Mouse (Mus musculus) stomach, postnatal 0 days (tissue): ENCODE results near the gene Meis1. TPM values are rescaled to one million over a fixed set of nuclear protein-coding genes. Genes with fewer than 3 reads are reported as not detected.

ENCODE experiments used
- ATAC-seq: fragments of 200-750 bp; cut with Nextera tagmentation; 2 replicates; pipeline ENCODE4 v1.8.0; 2017; ENCODE audit not compliant: low FRiP score, low TSS enrichment
- DNase-seq: peaks from one replicate; pipeline ENCODE4 v3.0.0-alpha.2; 2016; ENCODE audit warnings: low spot score
- H3K27ac ChIP-seq: fragments of 300-500 bp; sonication (generic); replicated peaks from 2 replicates; pipeline ENCODE4 v1.5.1; 2014; ENCODE audit warnings: mild to moderate bottlenecking, control low read depth
- H3K27me3 ChIP-seq: fragments of 300-500 bp; sonication (generic); 2 replicates; pipeline ENCODE4 v1.6.1; 2014; ENCODE audit warnings: low read length; ENCODE audit not compliant: control insufficient read depth, insufficient read depth
- H3K36me3 ChIP-seq: fragments of 300-500 bp; sonication (generic); 2 replicates; pipeline ENCODE4 v1.6.1; 2014; ENCODE audit warnings: low read length, mixed read lengths; ENCODE audit not compliant: control insufficient read depth, insufficient read depth
- H3K4me1 ChIP-seq: fragments of 300-500 bp; sonication (generic); replicated peaks from 2 replicates; pipeline ENCODE4 v1.6.1; 2014; ENCODE audit warnings: antibody characterized with exemption; ENCODE audit not compliant: control insufficient read depth, insufficient read depth
- H3K4me2 ChIP-seq: fragments of 300-500 bp; sonication (generic); replicated peaks from 2 replicates; pipeline ENCODE4 v1.6.1; 2014; ENCODE audit warnings: low read depth, mild to moderate bottlenecking, control low read depth, moderate library complexity
- H3K4me3 ChIP-seq: fragments of 300-500 bp; sonication (generic); 2 replicates; pipeline ENCODE4 v1.5.1; 2014; ENCODE audit warnings: low read depth, low read length, control low read depth
- H3K9ac ChIP-seq: fragments of 300-500 bp; sonication (generic); 2 replicates; pipeline ENCODE4 v1.6.1; 2014; ENCODE audit warnings: mild to moderate bottlenecking, low read length, control low read depth, mixed read lengths
- H3K9me3 ChIP-seq: fragments of 300-500 bp; sonication (generic); 2 replicates; pipeline ENCODE4 v1.6.1; 2016; ENCODE audit warnings: low read length; ENCODE audit not compliant: control insufficient read depth
- CTCF ChIP-seq: IDR thresholded peaks from 2 replicates; pipeline ENCODE4 v1.5.1; 2016; ENCODE audit warnings: antibody characterized with exemption, low read depth, mild to moderate bottlenecking, moderate library complexity
- EP300 ChIP-seq: optimal IDR thresholded peaks from 2 replicates; pipeline ENCODE3; 2016; ENCODE audit warnings: antibody characterized with exemption
- WGBS: fragments of 180-500 bp; shearing (Covaris S2); extraction: QIAGEN DNeasy Blood & Tissue Kit; methylation state at CpG from one replicate; pipeline ENCODE4 v1.1.7; 2014; 5-methylcytosine and 5-hydroxymethylcytosine counted together
- polyA plus RNA-seq: library from polyadenylated mRNA; unstranded; fragments of >200 nt; fragmentation: Nextera tagmentation; extraction: Ambion mirVana; gene quantifications from 2 replicates; pipeline ENCODE4 v1.2.1, GENCODE M21; 2015

Gene Meis1
- polyA plus RNA-seq, 1 experiment from 2014 or later, result 48.5 TPM

DNA sequence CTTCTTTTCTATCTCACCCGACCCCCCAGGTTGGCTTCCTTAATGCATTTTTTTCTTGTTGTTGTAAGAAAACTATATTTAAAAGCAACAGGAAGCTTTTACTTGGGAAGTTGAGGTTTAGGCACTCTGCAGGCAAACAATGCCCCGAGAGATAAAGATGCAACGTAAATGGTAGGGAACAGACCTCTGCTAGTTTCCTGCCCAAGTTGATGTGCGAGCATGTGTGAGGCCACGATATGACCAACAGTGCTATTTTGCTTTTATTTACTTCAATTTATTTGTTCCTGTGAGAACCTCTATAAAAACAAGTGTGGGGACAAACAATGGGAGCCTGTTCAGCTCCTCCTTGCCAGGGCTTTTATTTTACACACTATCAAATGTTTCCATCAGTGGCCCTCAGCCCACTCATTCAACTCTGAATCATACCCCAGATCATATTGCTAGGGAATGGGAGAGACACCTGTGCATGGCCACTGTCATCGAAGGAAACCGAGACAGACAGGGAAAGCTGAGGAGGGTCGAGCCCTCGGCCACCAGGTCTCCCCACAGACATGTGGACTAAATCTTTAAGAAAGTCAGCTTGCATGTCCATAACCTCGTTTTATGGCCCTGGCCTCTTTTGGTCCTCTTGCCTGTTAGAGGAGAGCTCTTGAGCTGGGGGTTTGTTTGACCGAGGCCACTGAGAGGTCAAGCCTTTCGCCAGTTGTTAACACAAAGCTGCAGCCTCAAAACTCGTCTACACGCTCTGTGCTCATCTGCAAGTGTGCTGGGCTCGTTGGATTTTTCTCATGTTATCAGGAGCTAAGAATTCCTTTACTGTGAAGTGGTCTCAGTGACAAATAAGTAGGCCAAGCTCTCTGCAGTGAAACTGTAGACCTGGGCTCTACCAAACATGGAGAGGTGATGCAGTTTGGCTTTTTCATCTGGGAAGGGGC lies 55.3 kb downstream of the Meis1 start:
- H3K9ac ChIP-seq, result no peak overlapping the region
- ATAC-seq (no peak), DNase-seq (no peak)
- H3K4me2 ChIP-seq, result no peak overlapping the region
- no peak overlapping the region for H3K4me3 ChIP-seq
- H3K4me1 ChIP-seq, result peaks cover 14% of the 10 kb centered on the region
- 39% methylated on average over 15 of the region's 15 CpGs for WGBS
- no peaks in the 10 kb centered on the region for H3K27me3 ChIP-seq
- no peaks in the 10 kb centered on the region; the same call in 1 of the 2 replicates for H3K36me3 ChIP-seq
- H3K27ac ChIP-seq, result no peak overlapping the region
- no peak for TF ChIP-seq EP300
- TF ChIP-seq CTCF, result no peak
- no peaks in the 10 kb centered on the region for H3K9me3 ChIP-seq

DNA sequence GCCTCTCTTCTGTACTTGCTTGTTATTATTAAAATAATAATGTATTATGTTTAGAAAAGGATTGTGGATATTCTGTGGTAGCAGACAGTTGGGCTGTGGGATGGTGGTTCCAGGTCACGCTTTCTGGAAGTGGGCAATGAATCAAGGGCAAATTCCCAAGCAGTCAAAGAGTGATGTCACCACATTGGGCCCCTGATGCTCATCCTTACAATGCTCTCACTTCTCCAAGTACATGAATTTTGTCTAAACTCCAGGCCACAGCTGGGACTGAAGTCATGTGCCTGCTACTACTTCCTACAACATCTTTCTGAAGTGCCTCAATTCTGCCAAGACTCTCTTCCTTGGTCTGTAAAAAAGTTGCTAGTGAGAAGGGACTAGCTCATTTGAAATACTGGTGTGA lies 59.3 kb downstream of the Meis1 start:
- Histone ChIP-seq H3K9me3 (no peaks in the 10 kb centered on the region), H3K4me1 (peaks cover 16% of the 10 kb centered on the region), H3K27me3 (no peaks in the 10 kb centered on the region), H3K4me2 (no peak overlapping the region), H3K27ac (no peak overlapping the region), H3K4me3 (no peak overlapping the region), H3K36me3 (no peaks in the 10 kb centered on the region; the same call in 1 of the 2 replicates), H3K9ac (no peak overlapping the region)
- DNase-seq (no peak), ATAC-seq (no peak)
- TF ChIP-seq EP300 (no peak), CTCF (no peak)
- WGBS, result 46% methylated on average over 1 of the region's 1 CpGs

DNA sequence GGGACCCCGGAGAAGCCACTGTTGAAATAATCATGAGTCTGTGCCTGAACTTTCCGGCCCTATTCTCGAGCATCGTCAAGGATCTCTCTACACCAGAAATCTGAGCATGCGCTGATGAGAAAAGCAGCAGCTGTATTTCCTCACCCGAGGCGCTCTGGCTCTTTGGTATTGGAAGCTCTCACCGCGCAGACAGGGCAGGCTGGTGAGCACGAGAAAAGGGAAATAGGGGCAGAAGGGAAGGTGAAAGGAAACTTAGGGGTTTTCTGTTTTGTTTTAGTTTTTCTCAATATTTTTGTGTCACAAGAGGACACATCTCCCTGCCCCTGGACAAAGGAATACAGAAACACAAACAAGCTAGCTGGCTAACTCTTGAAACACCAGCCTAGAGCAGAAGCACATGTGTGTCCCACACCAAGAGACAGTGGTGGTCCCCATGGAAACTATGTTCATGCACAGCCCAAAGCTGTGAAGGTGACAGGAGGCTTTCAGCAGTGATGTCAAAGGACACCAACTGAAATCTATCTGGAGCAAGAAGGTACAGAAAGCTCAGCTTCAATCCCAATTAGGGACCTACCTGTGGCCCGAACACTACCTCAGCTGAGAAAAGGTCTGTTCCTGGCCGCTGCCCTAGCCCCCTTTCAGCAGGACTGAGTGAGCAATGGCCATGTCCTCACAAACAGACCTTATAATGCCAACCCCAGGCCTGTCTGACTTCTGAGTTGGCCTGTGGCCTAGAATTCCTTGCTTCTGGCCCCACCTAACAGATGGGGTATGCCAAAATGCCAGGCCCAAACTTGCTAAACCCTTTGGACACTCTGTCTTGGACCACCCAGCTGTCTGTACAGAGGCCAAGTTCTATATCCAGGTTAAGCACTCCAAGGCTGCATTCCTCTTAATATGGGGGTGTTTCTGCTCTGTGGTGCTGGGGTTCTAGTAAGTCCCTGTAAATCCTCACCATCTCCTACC lies 60.7 kb downstream of the Meis1 start:
- peak; percentile 43 for DNase-seq
- H3K36me3 ChIP-seq, result no peaks in the 10 kb centered on the region; the same call in 1 of the 2 replicates

DNA sequence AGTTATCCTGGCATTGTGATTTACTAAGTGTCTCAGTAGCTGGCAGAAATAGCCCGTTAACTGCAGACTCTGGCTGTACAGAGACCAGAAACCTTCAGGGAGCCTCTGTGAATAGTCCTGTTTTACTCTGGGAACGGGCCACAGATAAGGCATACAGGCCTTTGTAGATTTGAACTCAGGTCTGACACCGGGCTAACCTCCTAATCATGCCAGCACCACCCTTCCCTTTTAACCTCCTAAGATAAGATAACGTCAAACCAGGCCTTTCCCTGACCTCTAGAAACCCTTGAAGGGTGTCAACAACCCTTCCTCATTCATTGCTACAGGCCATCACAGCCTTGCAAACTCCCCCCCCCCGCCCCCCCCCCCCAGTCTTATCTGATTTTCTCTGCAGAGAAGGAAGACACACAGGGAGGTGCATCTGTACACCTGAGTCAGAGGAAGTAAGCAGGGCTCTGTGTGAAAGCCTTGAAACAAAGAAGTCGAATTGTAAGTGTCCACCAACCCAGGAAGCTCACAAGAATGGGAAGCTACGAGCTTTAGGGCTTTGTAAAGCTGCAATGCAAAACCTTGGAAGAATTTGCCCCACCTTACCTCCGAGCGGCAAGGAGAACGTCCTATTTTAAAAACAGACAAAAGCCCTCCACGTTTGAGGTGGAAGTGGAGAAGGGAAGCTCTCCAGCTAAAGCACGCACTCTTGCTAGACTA lies 61.5 kb downstream of the Meis1 start:
- Histone ChIP-seq H3K36me3 (no peaks in the 10 kb centered on the region; the same call in 1 of the 2 replicates), H3K9ac (0 out of 2 replicates have a peak overlapping the region, but pooled peaks have one; percentile 1), H3K9me3 (no peaks in the 10 kb centered on the region), H3K4me2 (peak overlapping the region; percentile 38), H3K27me3 (no peaks in the 10 kb centered on the region), H3K4me1 (peaks cover 12% of the 10 kb centered on the region), H3K27ac (peak overlapping the region; percentile 70), H3K4me3 (no peak overlapping the region)
- 19% methylated on average over 12 of the region's 12 CpGs for WGBS
- TF ChIP-seq CTCF (no peak), EP300 (no peak)
- no peak for DNase-seq
- ATAC-seq, result peak; percentile 19; the same call in 1 of the 2 replicates

More for the DNA sequence above, 60.7 kb downstream of the Meis1 start:
- no peak for TF ChIP-seq CTCF
- TF ChIP-seq EP300, result no peak
- peak; percentile 34 for ATAC-seq
- Histone ChIP-seq H3K9me3 (no peaks in the 10 kb centered on the region), H3K27me3 (no peaks in the 10 kb centered on the region), H3K27ac (peak overlapping the region; percentile 70), H3K9ac (no peak overlapping the region), H3K4me2 (peak overlapping the region; percentile 38), H3K4me3 (no peak overlapping the region), H3K4me1 (peaks cover 15% of the 10 kb centered on the region)
- 17% methylated on average over 12 of the region's 12 CpGs for WGBS

DNA sequence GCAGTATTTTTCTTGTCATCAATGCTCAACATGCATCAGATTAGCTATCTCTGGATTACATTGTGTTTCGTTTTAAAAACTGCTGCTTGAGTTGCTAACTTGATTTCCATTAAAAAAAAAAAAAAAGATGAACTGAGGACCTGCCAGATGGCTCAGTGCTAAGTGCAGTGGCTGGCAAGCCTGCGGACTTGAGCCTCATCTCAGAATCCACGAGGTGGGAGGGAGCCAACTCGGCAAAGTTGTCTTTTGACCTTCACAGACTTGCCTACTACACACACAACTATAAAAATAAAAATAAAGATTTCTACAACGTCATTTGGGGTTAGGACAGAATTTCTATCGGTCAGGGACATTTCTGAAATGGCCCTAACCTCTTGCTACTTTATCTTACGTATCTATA lies 62.8 kb downstream of the Meis1 start:
- ATAC-seq, result no peak
- Histone ChIP-seq H3K36me3 (no peaks in the 10 kb centered on the region; the same call in 1 of the 2 replicates), H3K27ac (no peak overlapping the region), H3K4me3 (no peak overlapping the region), H3K9ac (no peak overlapping the region), H3K4me1 (peaks cover 9% of the 10 kb centered on the region), H3K27me3 (no peaks in the 10 kb centered on the region), H3K4me2 (no peak overlapping the region), H3K9me3 (no peaks in the 10 kb centered on the region)
- no peak for DNase-seq
- WGBS, result 52% methylated on average over 7 of the region's 7 CpGs
- TF ChIP-seq CTCF (no peak), EP300 (no peak)
